Mouse (Mus musculus): ENCODE data around the gene Lsamp. TPM values are rescaled to one million over a fixed set of nuclear protein-coding genes. Genes with fewer than 3 reads are reported as not detected.

Gene Lsamp
- polyA plus RNA-seq, 1 experiment = not detected

GRCm38 (mm10) chr16:41088648-41089047 lies 1104.5 kb downstream of the Lsamp start:
- H3K4me2 ChIP-seq (ENCODE audit: low read depth) = no peak overlapping the region

DNA sequence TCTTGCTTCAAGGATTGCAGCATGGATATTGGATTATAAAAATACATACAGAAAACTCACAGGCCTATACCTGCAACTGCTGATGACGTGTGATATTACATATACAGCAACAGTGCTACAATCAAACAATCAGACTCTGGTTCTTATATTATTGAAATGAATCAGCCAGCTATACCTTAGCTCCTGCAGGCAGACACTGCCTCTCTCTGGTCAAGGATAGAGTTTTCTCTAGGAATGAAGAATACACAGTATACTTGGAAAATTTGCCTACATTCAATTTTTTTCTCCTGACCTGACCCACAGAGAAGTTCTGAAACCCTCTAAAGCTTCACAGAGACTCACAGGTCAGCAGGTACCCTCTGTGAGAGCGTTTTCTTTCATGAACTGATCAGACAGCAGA lies 1105.9 kb downstream of the Lsamp start:
- Histone ChIP-seq H3ac (ENCODE audit: control insufficient read depth, insufficient read length) (no peak overlapping the region), H3K36me3 (ENCODE audit: control insufficient read depth, insufficient read depth) (no peaks in the 10 kb centered on the region), H3K79me2 (ENCODE audit: control insufficient read depth, insufficient read depth) (no peaks in the 10 kb centered on the region), H3K4me3 (no peak overlapping the region), H3K27me3 (ENCODE audit: control insufficient read depth, insufficient read depth, insufficient read length) (no peaks in the 10 kb centered on the region), H3K4me2 (ENCODE audit: low read depth) (no peak overlapping the region)
- TF ChIP-seq TCF12 (IDR thresholded peaks at IDR 0.05; ENCODE audit: insufficient read depth, poor library complexity, severe bottlenecking) = no peak
- no peak for TF ChIP-seq SRF (IDR thresholded peaks at IDR 0.05; ENCODE audit: control insufficient read depth, insufficient read length, low read depth)
- no peak for TF ChIP-seq MYOG (IDR thresholded peaks at IDR 0.05; ENCODE audit: control insufficient read depth in 1 of 3, insufficient read depth in 1 of 3, insufficient read length in 2 of 3, low read depth in 2 of 3)
- TF ChIP-seq TCF3 (IDR thresholded peaks at IDR 0.05; ENCODE audit: insufficient read length, low read depth) = no peak
- no peak for TF ChIP-seq REST (IDR thresholded peaks at IDR 0.05; ENCODE audit: insufficient read depth, insufficient read length)
- no peak for TF ChIP-seq MYOD1 (IDR thresholded peaks at IDR 0.05; ENCODE audit: control insufficient read depth in 1 of 3, insufficient read length in 2 of 3, low read depth in 2 of 3)
- no peak for TF ChIP-seq MAX (IDR thresholded peaks at IDR 0.05; ENCODE audit: low read depth)
- TF ChIP-seq USF1 (IDR thresholded peaks at IDR 0.05; ENCODE audit: low read depth) = no peak
- no peak for TF ChIP-seq POLR2A (IDR thresholded peaks at IDR 0.05; ENCODE audit: insufficient read length, low read depth)
- no peak for TF ChIP-seq E2F4 (IDR thresholded peaks at IDR 0.05; ENCODE audit: insufficient read depth)
- no peak for TF ChIP-seq CEBPB (IDR thresholded peaks at IDR 0.05; ENCODE audit: insufficient read depth, poor library complexity, severe bottlenecking)
- TF ChIP-seq POLR2AphosphoS2 (IDR thresholded peaks at IDR 0.05; ENCODE audit: insufficient read length, low read depth) = no peak

More at GRCm38 (mm10) chr16:41088648-41089047, 1104.5 kb downstream of the Lsamp start:
- Histone ChIP-seq H3ac (ENCODE audit: control insufficient read depth, insufficient read length) (no peak overlapping the region), H3K79me2 (ENCODE audit: control insufficient read depth, insufficient read depth) (no peaks in the 10 kb centered on the region), H3K4me3 (no peak overlapping the region), H3K27me3 (ENCODE audit: control insufficient read depth, insufficient read depth, insufficient read length) (no peaks in the 10 kb centered on the region), H3K36me3 (ENCODE audit: control insufficient read depth, insufficient read depth) (no peaks in the 10 kb centered on the region)
- no peak for TF ChIP-seq USF1 (IDR thresholded peaks at IDR 0.05; ENCODE audit: low read depth)
- TF ChIP-seq MYOG (IDR thresholded peaks at IDR 0.05; ENCODE audit: control insufficient read depth in 1 of 3, insufficient read depth in 1 of 3, insufficient read length in 2 of 3, low read depth in 2 of 3) = no peak
- no peak for TF ChIP-seq POLR2A (IDR thresholded peaks at IDR 0.05; ENCODE audit: insufficient read length, low read depth)
- no peak for TF ChIP-seq TCF12 (IDR thresholded peaks at IDR 0.05; ENCODE audit: insufficient read depth, poor library complexity, severe bottlenecking)

GRCm38 (mm10) chr16:41091259-41091658 lies 1107.1 kb downstream of the Lsamp start:
- Histone ChIP-seq H3K4me2 (ENCODE audit: low read depth) (no peak overlapping the region), H3K36me3 (ENCODE audit: control insufficient read depth, insufficient read depth) (no peaks in the 10 kb centered on the region), H3ac (ENCODE audit: control insufficient read depth, insufficient read length) (no peak overlapping the region), H3K79me2 (ENCODE audit: control insufficient read depth, insufficient read depth) (no peaks in the 10 kb centered on the region), H3K4me3 (no peak overlapping the region), H3K27me3 (ENCODE audit: control insufficient read depth, insufficient read depth, insufficient read length) (no peaks in the 10 kb centered on the region)
- no peak for TF ChIP-seq REST (IDR thresholded peaks at IDR 0.05; ENCODE audit: insufficient read depth, insufficient read length)
- no peak for TF ChIP-seq CEBPB (IDR thresholded peaks at IDR 0.05; ENCODE audit: insufficient read depth, poor library complexity, severe bottlenecking)
- no peak for TF ChIP-seq MYOG (IDR thresholded peaks at IDR 0.05; ENCODE audit: control insufficient read depth in 1 of 3, insufficient read depth in 1 of 3, insufficient read length in 2 of 3, low read depth in 2 of 3)
- no peak for TF ChIP-seq E2F4 (IDR thresholded peaks at IDR 0.05; ENCODE audit: insufficient read depth)
- TF ChIP-seq POLR2A (IDR thresholded peaks at IDR 0.05; ENCODE audit: insufficient read length, low read depth) = no peak
- no peak for TF ChIP-seq TCF12 (IDR thresholded peaks at IDR 0.05; ENCODE audit: insufficient read depth, poor library complexity, severe bottlenecking)
- no peak for TF ChIP-seq MAX (IDR thresholded peaks at IDR 0.05; ENCODE audit: low read depth)

DNA sequence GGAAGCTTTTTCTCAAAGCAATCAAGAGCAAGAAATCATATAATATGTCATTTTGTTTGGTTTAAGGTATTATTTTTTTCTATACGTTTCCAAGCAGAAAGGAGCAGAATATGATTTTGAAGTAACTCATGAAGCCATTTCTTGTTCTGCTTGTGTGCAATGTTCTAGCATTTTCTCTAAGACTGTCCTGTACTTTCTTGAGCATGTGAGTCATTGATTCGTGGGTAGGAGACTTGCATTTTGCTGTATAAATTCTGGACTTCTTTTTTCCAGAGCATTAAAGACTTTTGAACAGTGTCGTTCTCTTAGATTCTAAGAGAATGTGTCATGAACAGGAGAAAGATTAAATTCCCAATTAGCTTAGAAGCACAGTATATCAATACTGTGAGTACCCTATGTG lies 1118.6 kb downstream of the Lsamp start:
- TF ChIP-seq USF1 (IDR thresholded peaks at IDR 0.05; ENCODE audit: low read depth) (no peak), POLR2A (IDR thresholded peaks at IDR 0.05; ENCODE audit: insufficient read length, low read depth) (no peak), POLR2AphosphoS2 (IDR thresholded peaks at IDR 0.05; ENCODE audit: insufficient read length, low read depth) (no peak)
- Histone ChIP-seq H3K27me3 (ENCODE audit: control insufficient read depth, insufficient read depth, insufficient read length) (no peaks in the 10 kb centered on the region), H3K79me2 (ENCODE audit: control insufficient read depth, insufficient read depth) (no peaks in the 10 kb centered on the region), H3K4me3 (no peak overlapping the region), H3K36me3 (ENCODE audit: control insufficient read depth, insufficient read depth) (no peaks in the 10 kb centered on the region), H3K4me2 (ENCODE audit: low read depth) (no peak overlapping the region), H3ac (ENCODE audit: control insufficient read depth, insufficient read length) (no peak overlapping the region)

GRCm38 (mm10) chr16:41124361-41124760 lies 1140.2 kb downstream of the Lsamp start:
- no peak overlapping the region for H3K4me3 ChIP-seq

More at GRCm38 (mm10) chr16:41124361-41124760, 1140.2 kb downstream of the Lsamp start:
- H3ac ChIP-seq (ENCODE audit: control insufficient read depth, insufficient read length) = no peak overlapping the region
- H3K4me2 ChIP-seq (ENCODE audit: low read depth) = no peak overlapping the region
- no peaks in the 10 kb centered on the region for H3K27me3 ChIP-seq (ENCODE audit: control insufficient read depth, insufficient read depth, insufficient read length)
- no peaks in the 10 kb centered on the region for H3K79me2 ChIP-seq (ENCODE audit: control insufficient read depth, insufficient read depth)
- TF ChIP-seq TCF12 (IDR thresholded peaks at IDR 0.05; ENCODE audit: insufficient read depth, poor library complexity, severe bottlenecking) (no peak), MAX (IDR thresholded peaks at IDR 0.05; ENCODE audit: low read depth) (no peak), USF1 (IDR thresholded peaks at IDR 0.05; ENCODE audit: low read depth) (no peak), TCF3 (IDR thresholded peaks at IDR 0.05; ENCODE audit: insufficient read length, low read depth) (no peak), E2F4 (IDR thresholded peaks at IDR 0.05; ENCODE audit: insufficient read depth) (no peak), POLR2AphosphoS2 (IDR thresholded peaks at IDR 0.05; ENCODE audit: insufficient read length, low read depth) (no peak), POLR2A (IDR thresholded peaks at IDR 0.05; ENCODE audit: insufficient read length, low read depth) (no peak), SRF (IDR thresholded peaks at IDR 0.05; ENCODE audit: control insufficient read depth, insufficient read length, low read depth) (no peak), REST (IDR thresholded peaks at IDR 0.05; ENCODE audit: insufficient read depth, insufficient read length) (no peak), CEBPB (IDR thresholded peaks at IDR 0.05; ENCODE audit: insufficient read depth, poor library complexity, severe bottlenecking) (no peak), MYOG (IDR thresholded peaks at IDR 0.05; ENCODE audit: control insufficient read depth in 1 of 3, insufficient read depth in 1 of 3, insufficient read length in 2 of 3, low read depth in 2 of 3) (no peak), MYOD1 (IDR thresholded peaks at IDR 0.05; ENCODE audit: control insufficient read depth in 1 of 3, insufficient read length in 2 of 3, low read depth in 2 of 3) (no peak)
- no peaks in the 10 kb centered on the region for H3K36me3 ChIP-seq (ENCODE audit: control insufficient read depth, insufficient read depth)
